Mouse (Mus musculus) spleen, adult 10 weeks (tissue): Measurements from ENCODE around the gene Siae. TPM values are rescaled to one million over a fixed set of nuclear protein-coding genes. Genes with fewer than 3 reads are reported as not detected.

ENCODE experiments used
- polyA plus RNA-seq: library from polyadenylated mRNA; stranded (reverse); fragments of 350-450 nt; fragmentation: Illumina TruSeq; extraction: RNeasy Lipid Tissue Mini Kit (QIAGEN cat#74804); gene quantifications from one replicate; pipeline ENCODE4 v1.2.3, GENCODE M21; 2015; ENCODE audit warnings: low replicate concordance; ENCODE audit not compliant: insufficient read depth

The Siae gene
- polyA plus RNA-seq: 18.9 TPM

GRCm38 (mm10) chr9:37554838-37555748 lies at the start of gene Siae:
Gene Siae, plus strand, starts transcription at chr9:37555698.

GRCm38 (mm10) chr9:37527396-37528224 lies 27.9 kb upstream of the Siae start, which contains the start of gene Esam:
Gene Esam, plus strand, starts transcription at chr9:37528078.

GRCm38 (mm10) chr9:37539170-37540025 lies 16.1 kb upstream of the Siae start, which contains the start of gene Vsig2:
Gene Vsig2, plus strand, starts transcription at chr9:37539255.

GRCm38 (mm10) chr9:37552536-37553293 lies 2.8 kb upstream of the Siae start, which contains the start of gene Nrgn:
Gene Nrgn, minus strand, starts transcription at chr9:37552904.

GRCm38 (mm10) chr9:37613182-37613910 lies 57.8 kb downstream of the Siae start, which contains the start of gene Spa17:
Gene Spa17, minus strand, starts transcription at chr9:37613722.

GRCm38 (mm10) chr9:37656931-37657481 lies 101.5 kb downstream of the Siae start, which contains the start of gene Tbrg1:
Gene Tbrg1, minus strand, starts transcription at chr9:37657312.

GRCm38 (mm10) chr9:37669115-37669514 lies 113.6 kb downstream of the Siae start, which contains the start of gene Panx3:
Gene Panx3, minus strand, starts transcription at chr9:37669235.

Other genes starting within 250 kb of the Siae start
- gene Ccdc15, start 207.3 kb upstream of the Siae start, polyA plus RNA-seq: 8.6 TPM
- not detected for gene Hepacam, start 188.3 kb upstream of the Siae start, polyA plus RNA-seq
- gene Robo4, start 153.8 kb upstream of the Siae start, polyA plus RNA-seq: 5.1 TPM
- gene Robo3, start 122.5 kb upstream of the Siae start, polyA plus RNA-seq: not detected
- gene Msantd2, start 66.4 kb upstream of the Siae start, polyA plus RNA-seq: 82.8 TPM
- 20.3 TPM for gene Esam, start 27.6 kb upstream of the Siae start, polyA plus RNA-seq
- gene Vsig2, start 16.4 kb upstream of the Siae start, polyA plus RNA-seq: 4.5 TPM
- gene Nrgn, start 2.8 kb upstream of the Siae start, polyA plus RNA-seq: 2.5 TPM
- 3.2 TPM for gene Spa17, start 58.0 kb downstream of the Siae start, polyA plus RNA-seq
- 72.9 TPM for gene Tbrg1, start 101.6 kb downstream of the Siae start, polyA plus RNA-seq
- gene Panx3, start 113.5 kb downstream of the Siae start, polyA plus RNA-seq: not detected
- gene Olfr160, start 160.6 kb downstream of the Siae start, polyA plus RNA-seq: not detected
- gene Olfr874, start 189.4 kb downstream of the Siae start, polyA plus RNA-seq: not detected
- not detected for gene Olfr875, start 216.2 kb downstream of the Siae start, polyA plus RNA-seq
- not detected for gene Olfr876, start 247.3 kb downstream of the Siae start, polyA plus RNA-seq